Mouse (Mus musculus): ENCODE data around the gene Jmjd7.

- TF ChIP-seq POLR2A (IDR thresholded peaks at IDR 0.05; ENCODE audit: borderline replicate concordance, extremely low read depth, low read depth, low read length) (no peak), CTCF (IDR thresholded peaks at IDR 0.05; ENCODE audit: insufficient read depth, low read length) (no peak)
These were observed 5.6 kb downstream of the Jmjd7 start, which contains the start of gene Pla2g4b for GRCm38 (mm10) chr2:120032726-120033467.
